In the genomic region with DNA sequence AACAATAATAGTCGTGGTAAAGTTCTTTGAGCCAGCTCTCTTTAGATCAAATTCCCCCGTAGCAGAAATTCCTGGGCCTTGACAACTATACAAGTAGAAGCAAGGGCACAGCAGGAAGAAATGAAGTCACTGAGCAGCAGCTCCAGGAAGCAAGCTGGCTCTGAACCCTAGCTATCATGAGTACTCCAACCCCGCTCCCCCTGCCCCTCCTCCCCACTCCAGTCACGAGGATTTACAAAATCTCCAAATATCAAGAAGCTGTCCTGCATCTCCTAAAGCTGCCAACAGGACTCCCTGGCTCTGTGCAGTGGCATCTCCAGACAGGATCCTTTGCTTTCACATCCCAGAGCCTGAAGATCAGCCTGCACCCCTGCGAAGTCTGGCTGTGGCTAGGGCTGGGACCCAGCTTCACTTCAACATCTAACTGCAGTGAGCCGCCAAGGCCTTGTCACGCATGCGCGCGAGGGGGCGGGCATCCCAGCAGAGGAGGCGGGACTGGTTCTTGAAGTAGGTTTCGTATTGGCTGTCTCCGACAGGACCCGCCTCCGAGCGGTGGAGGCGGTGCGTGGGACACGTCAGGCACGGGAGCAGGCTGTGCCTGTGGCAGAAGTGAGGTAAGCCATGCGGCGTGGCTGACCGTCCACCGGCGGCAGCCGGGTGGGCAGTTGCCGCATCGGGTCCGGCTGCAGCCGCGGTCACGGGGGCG, we compare ENCODE assay signal across 8 mouse cellular contexts. TPM values are rescaled to one million over a fixed set of nuclear protein-coding genes. Genes with fewer than 3 reads are reported as not detected.
DNase-seq lines count a peak whose midpoint lies in the region; ATAC-seq and TF ChIP-seq lines count a peak whose summit lies in the region.

Gene Focad (plus strand): TSS at position 568 of the 706 bp plus-strand sequence.

- peak; percentile 94 for DNase-seq in 416B (ENCODE audit: low read depth)
- peak; percentile 99 for DNase-seq in heart, adult 8-10 months (ENCODE audit: low spot score)
- peak; percentile 99 for DNase-seq in kidney, adult 9 months
- peak; percentile 96 for DNase-seq in limb, embryonic 14.5 days (ENCODE audit: low spot score)
- peak; percentile 98 for DNase-seq in midbrain, postnatal 0 days (ENCODE audit: low spot score)
- DNase-seq in spleen, postnatal 14 days (ENCODE audit: low spot score in 2 of 2): peak; percentile 95 to 96

- H3K4me3 ChIP-seq in bone marrow, adult 2 months (replicated peaks; ENCODE audit: control insufficient read depth, low read depth, low read length): peak within 1 kb of the TSS; percentile 81
- H3K4me3 ChIP-seq in embryonic facial prominence, embryonic 15.5 days (replicated peaks): peak within 1 kb of the TSS; percentile 67
- H3K4me3 ChIP-seq in limb, embryonic 14.5 days (replicated peaks; ENCODE audit: low read length): peak within 1 kb of the TSS; percentile 80
- H3K4me3 ChIP-seq in midbrain, postnatal 0 days (ENCODE audit: low read depth, low read length): peak within 1 kb of the TSS; percentile 75

- TF ChIP-seq CTCF in bone marrow, adult 2 months (IDR thresholded peaks at IDR 0.05; ENCODE audit: control insufficient read depth, insufficient read depth, low read length): no peak
- TF ChIP-seq CTCF in midbrain, postnatal 0 days (IDR thresholded peaks at IDR 0.05): peak; percentile 54

- no peaks in the 10 kb centered on the region for H3K36me3 ChIP-seq in embryonic facial prominence, embryonic 15.5 days
- no peaks in the 10 kb centered on the region for H3K36me3 ChIP-seq in limb, embryonic 14.5 days (ENCODE audit: control insufficient read depth, insufficient read depth, low read length)
- H3K36me3 ChIP-seq in midbrain, postnatal 0 days (ENCODE audit: insufficient read depth, low read length): no peaks in the 10 kb centered on the region

- no peak within 1 kb of the TSS for H3K27ac ChIP-seq in bone marrow, adult 2 months (ENCODE audit: control insufficient read depth, insufficient read depth, low read depth, low read length, poor library complexity)
- peak within 1 kb of the TSS; percentile 80 for H3K27ac ChIP-seq in embryonic facial prominence, embryonic 15.5 days (replicated peaks)
- H3K27ac ChIP-seq in limb, embryonic 14.5 days (replicated peaks; ENCODE audit: low read depth, low read length): 0 out of 2 replicates have a peak within 1 kb of the TSS, but pooled peaks have one; percentile 43
- H3K27ac ChIP-seq in midbrain, postnatal 0 days (ENCODE audit: low read depth, low read length): peak within 1 kb of the TSS; percentile 75

- no peaks in the 10 kb centered on the region for H3K4me1 ChIP-seq in bone marrow, adult 2 months (ENCODE audit: control insufficient read depth, insufficient read depth, low read length)
- peaks cover 5% of the 10 kb centered on the region for H3K4me1 ChIP-seq in embryonic facial prominence, embryonic 15.5 days
- peaks cover 3% of the 10 kb centered on the region; the same call in 1 of the 2 replicates for H3K4me1 ChIP-seq in limb, embryonic 14.5 days (ENCODE audit: control insufficient read depth, insufficient read depth, low read length)
- no peaks in the 10 kb centered on the region for H3K4me1 ChIP-seq in midbrain, postnatal 0 days (ENCODE audit: insufficient read depth, low read length)

- TF ChIP-seq POLR2A in bone marrow, adult 2 months (IDR thresholded peaks at IDR 0.05; ENCODE audit: borderline replicate concordance, control insufficient read depth, low read depth, low read length): peak; percentile 97; the same call in 1 of the 2 replicates
- TF ChIP-seq POLR2A in limb, embryonic 14.5 days (IDR thresholded peaks at IDR 0.05; ENCODE audit: borderline replicate concordance, extremely low read depth, insufficient read depth, insufficient read length): 0 out of 2 replicates have a peak, but pooled peaks have one; percentile 75

- H3K27me3 ChIP-seq in embryonic facial prominence, embryonic 15.5 days: no peaks in the 10 kb centered on the region
- no peaks in the 10 kb centered on the region for H3K27me3 ChIP-seq in limb, embryonic 14.5 days (ENCODE audit: control insufficient read depth, insufficient read depth, low read length)
- H3K27me3 ChIP-seq in midbrain, postnatal 0 days (ENCODE audit: insufficient read depth, low read length): no peaks in the 10 kb centered on the region

- peak within 1 kb of the TSS; percentile 72 for H3K9ac ChIP-seq in embryonic facial prominence, embryonic 15.5 days
- peak within 1 kb of the TSS; percentile 68 for H3K9ac ChIP-seq in limb, embryonic 14.5 days (ENCODE audit: low read depth, low read length, severe bottlenecking)
- peak within 1 kb of the TSS; percentile 67 for H3K9ac ChIP-seq in midbrain, postnatal 0 days (replicated peaks; ENCODE audit: low read length, poor library complexity, severe bottlenecking)

- WGBS in bone marrow, adult 2 months: under 1% methylated on average over 34 of the region's 34 CpGs
- 1% methylated on average over 34 of the region's 34 CpGs for WGBS in embryonic facial prominence, embryonic 15.5 days
- under 1% methylated on average over 26 of the region's 34 CpGs for WGBS in limb, embryonic 14.5 days
- WGBS in midbrain, postnatal 0 days: 0% methylated on average over 34 of the region's 34 CpGs

- no peaks in the 10 kb centered on the region for H3K9me3 ChIP-seq in embryonic facial prominence, embryonic 15.5 days (replicated peaks)
- no peaks in the 10 kb centered on the region for H3K9me3 ChIP-seq in limb, embryonic 14.5 days (ENCODE audit: control insufficient read depth, low read length)
- H3K9me3 ChIP-seq in midbrain, postnatal 0 days (ENCODE audit: low read length): no peaks in the 10 kb centered on the region

- peak; percentile 100 for ATAC-seq in embryonic facial prominence, embryonic 15.5 days (ENCODE audit: insufficient number of reproducible peaks, low FRiP score, low TSS enrichment, low read depth)
- ATAC-seq in limb, embryonic 14.5 days (ENCODE audit: low FRiP score, low read depth): peak; percentile 100
- peak; percentile 99 for ATAC-seq in midbrain, postnatal 0 days (ENCODE audit: low FRiP score)

- H3K4me2 ChIP-seq in embryonic facial prominence, embryonic 15.5 days (replicated peaks): peak within 1 kb of the TSS; percentile 95
- peak within 1 kb of the TSS; percentile 97 for H3K4me2 ChIP-seq in limb, embryonic 14.5 days (replicated peaks; ENCODE audit: low read depth, low read length, severe bottlenecking)
- peak within 1 kb of the TSS; percentile 79 for H3K4me2 ChIP-seq in midbrain, postnatal 0 days (ENCODE audit: low read depth, low read length, poor library complexity, severe bottlenecking)

RNA-seq across cellular contexts. Expression of gene Focad, which starts in this region (rescaled TPM):
- polyA plus RNA-seq in bone marrow, adult 2 months (2011; ENCODE audit: insufficient read depth, insufficient read length, low replicate concordance, missing spikeins): 7.7 and 8.2 TPM in 2 replicates
- polyA plus RNA-seq in embryonic facial prominence, embryonic 15.5 days (2015; fragmentation: Nextera tagmentation; extraction: Ambion mirVana): 14.3 and 16.9 TPM in 2 replicates
- 10 to 100 TPM; 15.3 to 22.0 (median 18.6) TPM for total RNA-seq in heart, adult 8-10 months (2022)
- 14.6 and 15.7 TPM in 2 replicates for polyA plus RNA-seq in limb, embryonic 14.5 days (2012; rRNA removed)
- polyA plus RNA-seq in limb, embryonic 14.5 days (2014; fragmentation: Nextera tagmentation; extraction: Ambion mirVana): 18.2 and 19.5 TPM in 2 replicates
- total RNA-seq in midbrain, postnatal 0 days (2014; rRNA removed): 35.2 and 36.9 TPM in 2 replicates
- polyA plus RNA-seq in midbrain, postnatal 0 days (2015; fragmentation: Nextera tagmentation; extraction: Ambion mirVana): 8.1 and 9.0 TPM in 2 replicates
